Mouse (Mus musculus) liver, embryonic 14.5 days (tissue): ENCODE results near the gene Rasgef1b.

Source experiments
- CTCF ChIP-seq: IDR thresholded peaks from 2 replicates; pipeline ENCODE4 v1.5.1; 2016; ENCODE audit warnings: antibody characterized with exemption, low read depth, control low read depth
- EP300 ChIP-seq: IDR thresholded peaks from 2 replicates; pipeline ENCODE4 v1.6.1; 2016; ENCODE audit warnings: antibody characterized with exemption, low read depth

DNA sequence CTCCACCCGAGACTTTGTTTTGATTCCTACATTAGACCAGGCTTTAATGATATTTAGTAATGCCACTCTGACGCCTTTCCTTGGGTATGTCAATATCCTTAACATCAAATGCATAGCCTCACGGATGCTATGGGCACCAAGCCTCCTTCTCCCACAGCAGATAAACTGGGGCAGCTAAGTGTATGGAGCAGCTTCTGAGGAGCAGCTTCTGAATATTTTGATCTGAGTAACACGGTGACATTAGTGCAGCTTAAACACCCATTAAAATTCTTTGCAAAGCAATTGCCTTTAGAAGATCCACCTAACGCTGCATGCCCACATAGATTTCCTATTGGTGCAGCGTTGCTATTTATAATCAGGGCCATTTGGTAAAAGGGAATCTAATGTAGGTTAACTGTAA, 359.6 kb downstream of the Rasgef1b start:
- no peak for TF ChIP-seq CTCF
- TF ChIP-seq EP300 = no peak
